Mouse (Mus musculus): ENCODE measurements around the gene Olfr317. TPM values are rescaled to one million over a fixed set of nuclear protein-coding genes. Genes with fewer than 3 reads are reported as not detected.
"Not testable (repeated sequence)": the region's sequence is repeated elsewhere in the genome, so short reads cannot be mapped to it uniquely, and the experiment has no call there.

Gene Olfr317
- not detected for polyA plus RNA-seq (2017; shearing (Covaris generic))

GRCm38 (mm10) chr11:58738792-58739262 lies at the start of gene Olfr317:
Olfr317 (minus strand) TSS chr11:58739212.
- no peak for ATAC-seq

GRCm38 (mm10) chr11:58788346-58788745 lies 49.3 kb upstream of the Olfr317 start:
- ATAC-seq: no peak

- no peak for ATAC-seq
These were observed 48.6 kb upstream of the Olfr317 start for GRCm38 (mm10) chr11:58787651-58788050.

GRCm38 (mm10) chr11:58784182-58784581 lies 45.2 kb upstream of the Olfr317 start:
- no peak for ATAC-seq

GRCm38 (mm10) chr11:58782480-58783089 lies 43.6 kb upstream of the Olfr317 start, which contains the start of gene Olfr314:
Olfr314 (plus strand) TSS chr11:58782952.
- ATAC-seq: no peak

- no peak for ATAC-seq
These were observed 33.9 kb upstream of the Olfr317 start, which contains the start of gene Olfr315 for GRCm38 (mm10) chr11:58772888-58773287. Olfr315 (plus strand) TSS chr11:58773188.

- no peak for ATAC-seq
These were observed 13.4 kb upstream of the Olfr317 start, which contains the start of gene Olfr316 for GRCm38 (mm10) chr11:58752434-58752833. Olfr316 (plus strand) TSS chr11:58752734.

- not testable (repeated sequence) for ATAC-seq
These were observed 12.1 kb upstream of the Olfr317 start for GRCm38 (mm10) chr11:58751096-58751495.

GRCm38 (mm10) chr11:58733372-58733771 lies 5.6 kb downstream of the Olfr317 start:
- ATAC-seq: no peak

- not testable (repeated sequence) for ATAC-seq
These were observed 10.9 kb downstream of the Olfr317 start for GRCm38 (mm10) chr11:58727896-58728650.

- ATAC-seq: no peak
These were observed 15.1 kb downstream of the Olfr317 start, which contains the start of gene Olfr318 for GRCm38 (mm10) chr11:58723914-58724313. Olfr318 (minus strand) TSS chr11:58724014.

- ATAC-seq: no peak
These were observed 19.3 kb downstream of the Olfr317 start for GRCm38 (mm10) chr11:58719701-58720100.

- not testable (repeated sequence) for ATAC-seq
These were observed 21.3 kb downstream of the Olfr317 start for GRCm38 (mm10) chr11:58717723-58718122.

GRCm38 (mm10) chr11:58709086-58709485 lies 29.9 kb downstream of the Olfr317 start:
- no peak for ATAC-seq

GRCm38 (mm10) chr11:58698862-58699261 lies 40.1 kb downstream of the Olfr317 start, which contains the start of gene Olfr319:
Olfr319 (plus strand) TSS chr11:58699162.
- ATAC-seq: no peak

Other genes with a start within 250 kb of the Olfr317 start
- gene Olfr332, start 246.7 kb downstream of the Olfr317 start, polyA plus RNA-seq (2017; shearing (Covaris generic)): under 1 TPM in 1 of 3 experiments, not detected in 2; 0.13 TPM
- not detected for gene Olfr331, start 236.6 kb downstream of the Olfr317 start, polyA plus RNA-seq (2017; shearing (Covaris generic))
- not detected for gene Olfr330, start 204.4 kb downstream of the Olfr317 start, polyA plus RNA-seq (2017; shearing (Covaris generic))
- not detected for gene Olfr329-ps, start 192.8 kb downstream of the Olfr317 start, polyA plus RNA-seq (2017; shearing (Covaris generic))
- not detected for gene Olfr328, start 183.6 kb downstream of the Olfr317 start, polyA plus RNA-seq (2017; shearing (Covaris generic))
- gene Olfr224, start 168.7 kb downstream of the Olfr317 start, polyA plus RNA-seq (2017; shearing (Covaris generic)): under 1 TPM in 1 of 3 experiments, not detected in 2; 0.26 TPM
- not detected for gene Olfr325, start 161.5 kb downstream of the Olfr317 start, polyA plus RNA-seq (2017; shearing (Covaris generic))
- not detected for gene Olfr324, start 144.1 kb downstream of the Olfr317 start, polyA plus RNA-seq (2017; shearing (Covaris generic))
- not detected for gene 2210407C18Rik, start 123.1 kb downstream of the Olfr317 start, polyA plus RNA-seq (2017; shearing (Covaris generic))
- gene Olfr323, start 108.7 kb downstream of the Olfr317 start, polyA plus RNA-seq (2017; shearing (Covaris generic)): not detected
- not detected for gene Trim58, start 98.7 kb downstream of the Olfr317 start, polyA plus RNA-seq (2017; shearing (Covaris generic))
- gene Olfr322, start 80.4 kb downstream of the Olfr317 start, polyA plus RNA-seq (2017; shearing (Covaris generic)): not detected
- gene Olfr320, start 58.1 kb downstream of the Olfr317 start, polyA plus RNA-seq (2017; shearing (Covaris generic)): not detected
- not detected for gene Olfr319, start 40.0 kb downstream of the Olfr317 start, polyA plus RNA-seq (2017; shearing (Covaris generic))
- gene Olfr318, start 15.2 kb downstream of the Olfr317 start, polyA plus RNA-seq (2017; shearing (Covaris generic)): not detected
- not detected for gene Olfr316, start 13.5 kb upstream of the Olfr317 start, polyA plus RNA-seq (2017; shearing (Covaris generic))
- gene Olfr315, start 34.0 kb upstream of the Olfr317 start, polyA plus RNA-seq (2017; shearing (Covaris generic)): not detected
- not detected for gene Olfr314, start 43.7 kb upstream of the Olfr317 start, polyA plus RNA-seq (2017; shearing (Covaris generic))
- not detected for gene Fam183b, start 62.7 kb upstream of the Olfr317 start, polyA plus RNA-seq (2017; shearing (Covaris generic))
- not detected for gene Olfr313, start 75.8 kb upstream of the Olfr317 start, polyA plus RNA-seq (2017; shearing (Covaris generic))
- under 1 TPM in 1 of 3 experiments, not detected in 2; 0.13 TPM for gene Olfr312, start 90.0 kb upstream of the Olfr317 start, polyA plus RNA-seq (2017; shearing (Covaris generic))
- not detected for gene Olfr311, start 100.0 kb upstream of the Olfr317 start, polyA plus RNA-seq (2017; shearing (Covaris generic))
- 10 to 100 TPM in 1 of 3 experiments, 1 to 10 TPM in 2; 3.3 to 11.0 (median 8.5) TPM for gene Gm12258, start 107.9 kb upstream of the Olfr317 start, polyA plus RNA-seq (2017; shearing (Covaris generic))
- gene 2810021J22Rik, start 128.0 kb upstream of the Olfr317 start, polyA plus RNA-seq (2017; shearing (Covaris generic)): 10 to 100 TPM in 2 of 3 experiments, 1 to 10 TPM in 1; 7.3 to 12.4 (median 11.2) TPM
- gene Zfp39, start 165.0 kb upstream of the Olfr317 start, polyA plus RNA-seq (2017; shearing (Covaris generic)): 1 to 10 TPM; 7.8 to 9.5 (median 8.9) TPM
- not detected for gene Btnl10, start 178.7 kb upstream of the Olfr317 start, polyA plus RNA-seq (2017; shearing (Covaris generic))
- gene Rnf187, start 199.7 kb upstream of the Olfr317 start, polyA plus RNA-seq (2017; shearing (Covaris generic)): 10 to 100 TPM; 12.8 to 24.5 (median 15.7) TPM
- gene Hist3h2ba, start 209.7 kb upstream of the Olfr317 start, polyA plus RNA-seq (2017; shearing (Covaris generic)): 1 to 10 TPM; 2.9 to 5.2 (median 4.3) TPM
- gene Hist3h2a, start 215.5 kb upstream of the Olfr317 start, polyA plus RNA-seq (2017; shearing (Covaris generic)): 1 to 10 TPM; 3.1 to 5.0 (median 4.2) TPM
- gene Trim17, start 215.5 kb upstream of the Olfr317 start, polyA plus RNA-seq (2017; shearing (Covaris generic)): under 1 TPM in 2 of 3 experiments, not detected in 1; 0.14 to 0.40 TPM
- gene Trim11, start 238.9 kb upstream of the Olfr317 start, polyA plus RNA-seq (2017; shearing (Covaris generic)): 10 to 100 TPM; 18.8 to 24.0 (median 20.3) TPM